Mouse (Mus musculus): ENCODE data around the gene Ccng2.

DNA sequence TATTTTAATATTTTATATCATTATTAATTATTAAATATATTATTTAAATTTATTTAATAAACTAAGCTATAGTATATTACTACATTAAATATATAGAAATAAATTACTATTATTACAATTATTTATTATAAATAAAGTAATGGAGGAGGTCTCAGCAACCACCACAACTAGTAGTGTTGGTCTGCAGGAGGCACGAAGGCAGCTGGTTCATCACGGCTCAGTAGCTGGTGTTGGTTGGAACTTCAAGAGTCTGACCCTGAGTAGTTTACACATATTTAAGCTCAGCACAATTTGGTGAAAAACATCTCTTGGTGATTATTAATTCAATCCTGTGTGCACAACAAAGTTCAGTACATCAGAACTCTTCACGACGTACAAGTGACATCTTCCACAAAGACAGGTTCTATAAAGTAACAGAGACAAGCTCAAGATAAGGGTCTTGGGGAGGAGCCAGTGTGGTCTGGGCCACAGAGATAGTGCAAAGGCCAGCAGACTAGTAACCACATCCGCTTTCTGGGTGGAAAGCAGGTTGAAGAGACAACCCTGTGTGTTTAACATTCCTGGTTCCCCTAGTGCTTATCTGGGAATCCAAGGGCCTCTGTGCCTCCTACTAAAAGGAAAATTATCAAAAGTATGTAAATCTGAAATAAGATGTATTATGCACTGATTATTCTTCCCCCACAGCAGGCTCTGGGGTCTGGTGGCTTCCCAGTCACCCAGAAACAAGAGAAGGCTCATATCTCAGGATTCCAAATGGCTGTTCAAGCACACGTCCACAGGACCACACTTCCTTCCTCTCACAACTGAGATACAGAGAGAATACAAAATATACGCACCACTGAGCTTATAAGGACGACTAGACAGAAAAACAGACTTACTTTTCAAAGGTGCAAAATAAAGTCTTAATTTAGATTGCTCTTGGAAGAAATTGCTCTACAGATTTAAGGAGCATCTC lies 27.2 kb upstream of the Ccng2 start:
- TF ChIP-seq CTCF (conservative IDR thresholded peaks at IDR 0.05; ENCODE audit: insufficient read depth, insufficient read length, low read depth, low read length) (no peak), POLR2A (IDR thresholded peaks at IDR 0.05; ENCODE audit: low read depth, low read length) (no peak)
